Mouse (Mus musculus) adrenal gland, adult (tissue): ENCODE data around the gene Riok2.

Experiments
- DNase-seq, 2 experiments: peaks; one replicate each; pipeline ENCODE4 v3.0.0; 2022 to 2023; ENCODE audit warnings: low spot score in 1 of 2; ENCODE audit not compliant: inconsistent age in 2 of 2

The Riok2 gene

GRCm38 (mm10) chr17:17405606-17406005 lies 31.5 kb downstream of the Riok2 start:
- DNase-seq, result no peak

DNA sequence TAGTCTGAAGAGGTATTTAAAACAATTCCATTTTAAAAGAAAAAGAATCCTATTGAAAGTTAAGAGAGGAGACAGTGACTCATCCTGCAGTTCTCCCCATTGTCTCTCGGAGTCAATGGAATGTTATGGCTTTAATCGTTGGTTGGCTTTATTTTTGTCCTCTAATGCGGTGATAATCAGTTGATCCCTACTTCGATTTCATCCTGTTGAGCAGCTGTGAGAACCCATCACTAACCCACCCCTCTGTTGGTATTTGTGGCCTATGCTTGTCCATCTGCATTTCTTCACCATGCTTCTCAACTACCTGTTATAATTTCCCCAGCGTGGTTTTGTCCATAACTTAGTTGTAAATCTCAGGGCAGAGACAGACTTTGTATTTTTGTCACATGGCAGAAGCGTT lies 34.0 kb downstream of the Riok2 start:
- DNase-seq, result no peak

DNA sequence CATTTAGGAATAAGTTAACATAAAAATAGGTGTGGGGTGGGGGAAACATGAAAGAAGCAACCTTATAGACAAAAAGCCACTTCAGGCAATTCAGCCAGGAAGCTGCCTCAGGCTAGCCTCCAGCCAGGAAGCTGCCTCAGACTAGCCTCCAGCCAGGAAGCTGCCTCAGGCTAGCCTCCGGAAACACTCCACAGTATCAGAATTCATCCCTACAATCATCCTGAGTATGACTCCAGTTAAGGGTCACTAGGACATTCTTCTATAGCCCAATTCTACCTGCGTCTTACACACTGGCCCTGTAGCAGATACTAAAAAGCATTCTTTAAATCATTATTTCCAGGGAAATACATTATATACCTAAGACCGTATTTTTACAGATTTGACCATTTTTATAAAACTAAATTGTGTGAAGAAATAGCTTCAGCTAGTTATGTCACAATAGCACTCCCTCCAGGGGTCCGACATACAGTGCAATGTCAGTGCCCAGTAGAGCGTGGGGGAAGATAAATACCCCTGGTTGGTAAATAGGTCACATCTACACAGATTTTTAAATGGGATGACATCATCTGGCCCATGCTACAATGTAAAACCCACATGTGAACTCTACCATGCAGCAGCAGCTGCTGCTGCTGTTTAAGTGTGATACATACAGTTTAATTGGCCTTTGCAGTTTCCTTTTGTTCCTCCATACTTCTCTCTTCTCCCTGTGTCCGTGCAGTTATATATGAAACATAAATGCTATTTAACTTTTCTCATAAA lies 34.8 kb downstream of the Riok2 start:
- no peak for DNase-seq

- DNase-seq, result peak in 1 of 2 experiments; percentile 35
Observed at GRCm38 (mm10) chr17:17409601-17410000, 35.5 kb downstream of the Riok2 start.

DNA sequence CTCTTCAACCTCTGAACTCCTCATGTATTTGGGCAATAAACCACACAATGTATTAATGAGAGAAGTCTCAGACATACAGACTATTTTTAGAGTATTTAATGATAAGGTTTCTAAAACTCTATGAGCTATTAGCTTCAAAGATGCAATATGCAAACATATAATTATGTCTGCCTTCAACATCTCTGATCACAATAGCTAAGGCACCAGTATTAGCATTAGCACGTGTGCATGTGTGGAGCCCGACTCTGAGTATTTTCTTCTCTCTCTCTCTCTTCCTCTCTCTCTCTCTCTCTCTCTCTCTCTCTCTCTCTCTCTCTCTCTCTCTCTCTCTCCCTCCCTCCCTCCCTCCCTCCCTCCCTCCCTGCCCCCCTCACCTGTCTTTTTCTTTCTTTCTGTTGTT lies 37.3 kb downstream of the Riok2 start:
- DNase-seq, result no peak

GRCm38 (mm10) chr17:17412176-17412575 lies 38.1 kb downstream of the Riok2 start:
- no peak for DNase-seq

DNA sequence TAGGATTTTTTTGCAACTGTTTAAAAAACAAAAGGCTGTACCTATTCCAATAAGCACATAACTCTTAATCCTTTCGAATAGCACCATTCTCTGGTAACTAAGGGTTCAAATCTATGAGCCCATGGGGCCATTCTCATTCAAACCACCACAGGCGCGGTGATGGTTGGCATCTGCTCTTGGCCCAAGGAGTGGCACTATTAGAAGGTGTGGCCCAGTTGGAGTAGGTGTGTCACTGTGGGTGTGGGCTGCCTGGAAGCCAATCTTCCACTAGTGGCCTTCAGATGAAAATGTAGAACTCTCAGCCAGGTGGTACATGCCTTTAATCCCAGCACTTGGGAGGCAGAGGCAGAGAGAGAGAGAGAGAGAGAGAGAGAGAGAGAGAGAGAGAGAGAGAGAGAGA lies 40.1 kb downstream of the Riok2 start:
- no peak for DNase-seq

DNA sequence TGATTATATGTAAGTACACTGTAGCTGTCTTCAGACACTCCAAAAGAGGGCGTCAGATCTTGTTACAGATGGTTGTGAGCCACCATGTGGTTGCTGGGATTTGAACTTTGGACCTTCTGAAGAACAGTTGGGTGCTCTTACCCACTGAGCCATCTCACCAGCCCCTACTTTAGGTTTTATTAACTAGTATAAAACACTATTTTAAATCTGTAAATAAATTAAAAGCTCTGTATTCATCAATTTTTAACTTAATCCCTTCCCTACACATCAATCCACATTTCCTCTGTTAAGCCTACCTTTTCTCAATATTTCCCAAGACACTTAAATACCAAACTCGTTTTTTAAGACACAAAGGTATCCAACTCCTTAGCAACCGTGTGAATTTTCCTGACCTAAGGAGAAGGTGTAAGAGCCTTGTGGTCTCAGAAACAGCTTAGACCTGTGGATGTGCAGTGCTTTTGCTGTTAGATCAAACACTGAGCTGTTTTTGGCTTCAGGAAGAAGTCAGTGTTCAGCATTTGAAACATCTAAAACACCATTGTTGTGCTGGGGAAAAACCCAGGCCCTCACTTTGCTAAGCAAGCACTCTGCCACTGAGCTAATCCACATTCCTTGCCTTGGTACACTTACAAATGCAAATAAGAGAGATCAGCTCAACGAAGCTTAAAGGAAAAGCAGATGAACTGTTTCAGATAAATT lies 50.6 kb downstream of the Riok2 start:
- no peak for DNase-seq

DNA sequence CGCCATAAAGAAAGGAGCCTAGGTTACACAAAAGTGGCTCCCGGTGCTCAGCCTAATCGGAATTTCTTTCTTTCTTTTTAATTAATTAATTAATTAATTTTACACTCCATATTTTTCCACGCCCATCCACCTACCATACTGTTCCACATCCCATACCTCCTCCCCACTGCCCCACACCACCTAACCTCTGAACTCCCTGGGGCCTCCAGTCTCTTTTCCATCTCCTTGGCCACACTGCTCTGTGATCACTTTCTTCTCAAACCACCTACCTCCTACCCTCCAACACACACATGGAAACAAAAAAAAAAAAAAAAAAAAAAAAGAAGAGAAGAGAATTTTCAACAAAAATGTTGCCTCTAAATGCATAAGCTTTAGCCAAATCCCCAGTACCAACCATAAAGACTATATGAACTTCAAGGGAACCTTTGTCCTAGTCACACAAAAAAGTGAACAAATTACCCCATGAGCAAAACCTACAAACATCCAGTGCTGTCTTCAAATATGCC lies 51.3 kb downstream of the Riok2 start:
- DNase-seq, result no peak

- peak in 1 of 2 experiments; percentile 61 for DNase-seq
Observed at GRCm38 (mm10) chr17:17425906-17426305, 51.8 kb downstream of the Riok2 start.

DNA sequence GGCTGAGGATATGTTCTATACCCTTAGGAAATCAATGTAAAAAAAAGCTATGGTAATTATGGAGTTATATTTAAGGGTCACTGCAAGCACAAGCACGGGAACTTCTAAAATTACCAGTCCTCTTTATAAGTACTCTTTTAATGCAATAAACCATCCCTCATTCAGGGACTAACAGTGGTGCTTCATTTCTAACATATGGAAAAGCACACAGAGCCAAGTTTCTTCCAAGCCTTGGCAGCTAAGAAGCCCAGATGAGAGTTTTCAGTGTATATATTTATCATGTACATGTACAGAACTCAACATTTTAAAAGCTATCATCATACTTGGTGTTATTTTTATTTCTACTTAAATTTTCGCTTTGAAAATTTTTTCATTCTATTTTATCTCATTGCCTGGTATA lies 54.8 kb downstream of the Riok2 start:
- no peak for DNase-seq

DNA sequence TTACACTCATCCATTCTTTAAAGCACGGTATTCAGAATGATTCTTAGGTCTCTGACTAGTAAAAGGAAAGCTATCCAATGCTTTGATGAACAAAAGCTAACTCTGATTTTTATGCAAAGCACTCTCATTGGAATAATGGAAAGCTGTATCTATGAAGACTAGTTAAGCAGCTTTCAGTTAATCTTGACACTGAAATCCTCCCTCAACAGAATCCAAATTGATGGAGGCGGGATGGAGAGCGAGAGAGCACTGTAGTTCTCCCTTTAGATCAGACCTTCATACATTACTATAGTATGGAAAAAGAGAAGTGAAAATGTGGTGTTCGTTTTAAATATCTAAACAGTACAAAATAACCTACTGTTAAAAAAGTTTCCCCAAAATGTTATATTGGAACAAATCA lies 59.6 kb downstream of the Riok2 start:
- no peak for DNase-seq

- DNase-seq, result no peak
Observed at GRCm38 (mm10) chr17:17438576-17439191, 64.6 kb downstream of the Riok2 start.

- no peak for DNase-seq
Observed at GRCm38 (mm10) chr17:17441876-17442498, 67.9 kb downstream of the Riok2 start.

DNA sequence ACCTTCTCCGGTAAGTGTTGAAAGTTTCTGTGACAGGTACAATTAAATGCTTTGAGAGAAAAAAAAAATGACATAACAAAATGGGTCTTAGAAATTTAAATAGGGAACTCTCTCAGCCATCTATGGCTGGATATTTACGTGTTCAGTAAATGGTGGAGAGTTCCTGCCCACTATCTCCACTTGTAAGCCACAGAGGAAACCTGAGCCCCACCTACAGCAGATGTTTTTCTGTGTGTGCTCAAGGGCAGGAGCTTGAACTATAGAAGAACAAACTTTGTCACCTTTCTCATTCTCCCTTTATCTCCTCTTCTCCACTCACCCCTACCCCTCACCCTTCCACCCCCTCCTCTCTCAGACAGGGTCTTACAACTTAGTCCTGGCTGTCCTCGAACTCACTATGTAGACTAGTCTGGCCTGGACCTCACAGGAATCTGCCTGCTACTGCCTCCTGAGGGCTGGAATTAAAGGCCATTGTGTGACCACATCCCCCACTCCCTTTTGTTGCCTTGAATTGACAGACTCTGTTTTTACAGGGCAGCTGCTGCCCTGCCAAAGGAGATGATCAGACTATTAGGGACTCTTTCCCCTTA lies 70.3 kb downstream of the Riok2 start:
- no peak for DNase-seq
